Mouse (Mus musculus) lung, postnatal 14 days (tissue): ENCODE measurements at regions not wholly inside any gene's neighbourhood (a gene's known extent, or its start where the extent isn't known, plus 50 kb on each side); places are given as distances from the start of the nearest gene placed in this dataset.

Source experiments
- DNase-seq: peaks from one replicate; pipeline ENCODE4 v3.0.0; 2021

- peak; percentile 29 for DNase-seq
Measured at GRCm38 (mm10) chr1:143946933-143947332, 57.0 kb downstream of the Rgs2 start.

GRCm38 (mm10) chr1:143941465-143941864 is 62.5 kb downstream of the Rgs2 start:
- DNase-seq, result peak; percentile 44

- DNase-seq, result no peak
Measured at GRCm38 (mm10) chr1:143939511-143939910, 64.5 kb downstream of the Rgs2 start.

GRCm38 (mm10) chr1:143938569-143938968 is 65.4 kb downstream of the Rgs2 start:
- DNase-seq, result no peak

DNA sequence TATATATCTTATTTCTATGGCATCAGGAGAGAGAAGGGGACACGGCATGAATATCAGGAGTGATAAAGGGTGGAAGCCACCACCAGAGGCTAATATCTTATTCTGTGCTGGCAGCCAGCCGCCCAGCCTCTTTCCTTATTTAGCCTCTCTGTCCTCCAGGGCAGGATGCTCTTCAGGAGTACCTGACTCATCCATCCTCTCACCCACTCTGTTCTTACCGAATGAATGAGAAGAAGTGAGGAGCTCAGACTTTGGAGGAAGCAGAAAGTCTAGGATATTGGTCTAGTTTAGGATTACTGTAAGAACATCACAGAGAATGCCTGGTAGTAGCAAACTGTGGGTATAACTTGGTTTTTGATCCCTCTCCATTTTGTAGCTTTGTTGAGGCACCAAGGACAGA is 73.2 kb downstream of the Rgs2 start:
- DNase-seq, result no peak

DNA sequence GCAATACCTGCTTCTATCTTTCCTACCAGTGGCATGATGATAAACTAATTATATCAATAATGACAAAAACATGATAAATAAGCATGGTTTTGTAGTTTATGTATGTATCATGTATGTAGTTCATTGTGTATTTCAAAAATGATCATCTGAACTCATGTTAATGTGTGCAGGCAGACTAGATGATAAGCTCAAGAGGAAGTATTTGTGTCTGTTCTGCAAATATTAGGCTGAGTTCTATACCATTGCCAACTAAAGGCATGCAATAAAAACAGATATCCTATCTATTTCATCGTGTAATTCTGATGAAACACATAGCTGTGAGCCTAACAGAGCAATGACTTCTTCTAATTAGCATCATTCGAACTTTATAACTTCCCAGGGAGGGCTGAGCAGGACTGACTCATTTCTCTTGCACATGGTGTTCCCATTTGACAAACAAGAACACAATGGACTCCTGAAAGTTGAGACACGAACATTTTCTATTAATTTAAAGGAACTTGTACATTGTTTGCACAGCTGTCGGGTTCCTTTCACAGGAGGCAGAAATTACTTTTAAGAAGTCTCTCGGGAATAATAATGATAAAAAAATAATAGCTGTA is 74.3 kb downstream of the Rgs2 start:
- DNase-seq, result no peak

DNA sequence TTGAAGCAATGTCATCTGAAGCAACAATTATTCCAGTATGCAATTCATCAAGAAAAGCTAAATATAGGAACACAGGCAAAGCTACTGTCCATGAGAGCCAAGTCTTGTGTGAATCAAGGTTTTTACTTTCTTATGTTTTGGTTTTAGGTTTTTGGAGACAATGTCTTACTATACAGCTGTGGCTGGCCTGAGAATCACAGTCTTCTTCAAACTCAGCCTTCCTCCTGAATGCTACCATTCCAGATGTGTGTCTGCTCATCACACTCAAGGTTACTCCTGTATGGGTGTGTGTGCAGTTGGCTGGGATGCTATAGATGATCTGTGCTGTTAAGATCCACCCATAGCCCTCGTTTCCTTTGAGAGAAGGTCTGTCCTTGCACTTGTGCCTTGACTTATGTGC is 81.5 kb downstream of the Rgs2 start:
- DNase-seq, result no peak

GRCm38 (mm10) chr1:143920256-143920655 is 83.7 kb downstream of the Rgs2 start:
- DNase-seq, result no peak

DNA sequence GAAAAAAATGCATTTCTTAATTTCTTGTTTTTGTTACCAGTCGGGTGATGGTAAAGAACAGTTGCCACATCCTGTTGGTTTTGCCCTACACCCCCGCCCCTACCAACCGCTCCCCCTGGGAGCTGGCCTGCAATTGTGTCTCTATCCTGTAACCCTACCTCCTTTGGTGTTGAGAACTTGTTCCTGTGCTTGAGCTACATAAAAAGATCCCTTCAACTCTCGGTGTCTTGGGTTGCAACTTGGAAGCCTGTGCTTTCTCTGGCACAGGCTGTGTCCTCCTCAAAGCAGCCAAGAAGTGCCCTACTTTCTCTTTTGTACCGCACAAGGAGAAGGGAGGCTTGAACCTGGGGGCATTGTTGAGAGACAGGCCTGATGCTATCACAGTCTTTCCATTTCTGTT is 85.0 kb downstream of the Rgs2 start:
- DNase-seq, result no peak

GRCm38 (mm10) chr1:143918146-143918774 is 85.7 kb downstream of the Rgs2 start:
- DNase-seq, result no peak

DNA sequence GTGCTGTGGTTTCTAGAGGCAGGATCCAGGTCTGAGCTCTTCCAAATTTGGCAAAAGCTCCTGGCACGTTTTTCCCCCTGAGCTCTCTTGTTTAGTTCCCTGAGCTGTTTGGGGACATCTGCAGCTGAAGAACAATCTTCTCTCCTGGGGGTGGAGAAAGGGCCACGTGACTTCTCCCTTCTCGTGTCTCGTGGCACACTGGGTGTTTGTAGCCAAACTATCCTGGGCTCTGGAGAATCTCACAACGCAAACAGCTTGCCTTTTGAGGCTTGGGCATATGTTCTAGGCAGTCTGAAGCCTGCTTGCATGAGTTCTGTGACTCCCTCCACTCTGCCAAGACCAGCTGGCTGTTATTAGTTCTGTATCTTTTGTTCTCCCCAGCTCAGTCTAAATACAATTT is 86.3 kb downstream of the Rgs2 start:
- DNase-seq, result peak; percentile 49

DNA sequence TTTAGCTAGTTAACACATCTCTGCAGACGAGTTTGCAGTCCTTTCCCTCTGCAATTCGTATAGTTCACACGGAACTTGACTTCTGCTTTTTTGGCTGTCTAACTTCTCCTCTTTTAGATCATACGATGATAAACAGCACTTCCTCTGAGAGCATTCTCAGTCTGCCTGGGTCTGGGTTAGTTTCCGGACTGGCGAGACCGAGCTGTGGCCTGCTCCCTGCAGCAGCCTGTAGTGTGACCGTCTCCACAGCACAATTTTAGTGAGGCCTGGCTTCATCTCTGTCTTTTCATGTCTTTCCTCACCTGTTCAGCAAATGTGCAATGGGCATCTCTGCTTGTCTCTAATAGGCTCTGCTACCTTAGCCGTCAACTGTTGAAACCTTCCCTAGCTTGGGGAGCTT is 87.4 kb downstream of the Rgs2 start:
- peak; percentile 40 for DNase-seq

DNA sequence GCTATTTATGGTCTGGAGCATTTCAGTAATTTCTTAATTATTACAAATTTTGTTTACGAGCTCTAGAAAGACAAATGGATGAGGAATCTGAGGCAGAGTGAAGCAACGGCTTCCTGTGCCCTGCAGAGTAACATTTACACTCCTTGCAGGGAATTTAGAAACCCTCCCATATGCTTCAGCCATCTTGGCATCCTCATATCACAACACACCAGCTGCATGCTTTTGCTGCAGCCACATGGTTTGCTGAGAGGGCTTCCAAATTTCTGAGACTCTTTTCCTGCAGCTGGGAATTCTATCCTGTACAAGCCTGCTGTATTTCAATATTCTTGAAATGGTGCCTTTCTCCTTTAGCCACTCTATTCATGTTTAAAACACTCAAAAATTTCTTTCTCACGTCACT is 91.4 kb downstream of the Rgs2 start:
- no peak for DNase-seq

DNA sequence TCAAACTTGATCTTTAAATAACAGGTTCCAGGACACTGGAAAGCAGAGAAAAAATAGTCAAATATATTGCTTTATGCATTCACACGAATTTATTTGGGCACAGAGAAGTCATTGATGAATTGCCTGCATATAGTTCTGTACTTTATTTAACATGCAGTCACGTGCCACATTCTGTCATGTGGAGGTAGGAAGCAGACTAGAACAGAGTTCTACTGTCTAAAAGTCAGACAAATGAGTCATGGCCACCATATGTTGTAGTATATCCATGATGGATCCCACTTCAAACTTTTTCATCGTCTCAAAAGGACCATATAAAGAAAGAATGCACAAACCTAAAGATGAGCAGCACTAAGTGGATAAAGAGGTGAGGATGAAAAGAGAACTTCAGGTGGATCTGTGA is 92.7 kb downstream of the Rgs2 start:
- no peak for DNase-seq

DNA sequence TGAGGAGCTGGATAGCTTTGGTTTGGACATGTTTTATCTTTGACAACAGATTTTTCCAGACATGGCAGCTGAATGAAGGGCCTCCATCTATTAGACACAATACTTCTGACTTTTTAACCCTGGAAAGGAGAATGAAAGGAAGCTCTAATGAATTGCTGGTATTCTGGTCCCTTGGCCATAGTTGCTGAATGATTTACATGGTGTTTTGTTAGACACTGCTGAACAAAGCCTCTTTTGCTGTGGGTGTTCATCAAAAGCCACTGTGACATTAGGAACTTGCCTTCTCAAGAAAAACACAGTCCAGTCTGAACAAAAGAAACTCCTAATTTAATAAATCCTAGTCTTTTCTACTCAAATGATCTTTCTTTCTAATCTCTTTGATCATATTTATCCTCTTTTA is 93.4 kb downstream of the Rgs2 start:
- DNase-seq, result no peak

GRCm38 (mm10) chr1:143907312-143907711 is 96.6 kb downstream of the Rgs2 start:
- DNase-seq, result no peak

DNA sequence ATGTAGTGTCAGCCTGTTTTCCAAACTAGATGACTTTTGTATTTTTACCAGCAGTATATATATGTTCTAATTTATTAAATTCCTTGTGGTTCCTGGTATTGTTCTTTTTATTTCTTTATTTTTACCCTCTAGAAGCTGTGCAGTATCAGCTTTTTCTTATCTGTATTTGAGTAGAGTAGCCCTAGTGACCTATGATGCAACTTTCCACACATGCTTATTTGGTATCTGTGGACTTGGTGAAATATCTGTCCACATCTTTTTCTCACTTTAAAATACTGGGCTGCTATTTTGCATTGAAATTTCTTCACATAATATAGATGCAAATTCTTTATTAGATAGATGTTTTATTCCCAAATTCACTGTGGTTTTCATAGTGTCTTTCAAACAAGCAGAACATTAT is 97.1 kb downstream of the Rgs2 start:
- no peak for DNase-seq

- no peak for DNase-seq
Measured at GRCm38 (mm10) chr1:143903985-143904384, 100.0 kb downstream of the Rgs2 start.

DNA sequence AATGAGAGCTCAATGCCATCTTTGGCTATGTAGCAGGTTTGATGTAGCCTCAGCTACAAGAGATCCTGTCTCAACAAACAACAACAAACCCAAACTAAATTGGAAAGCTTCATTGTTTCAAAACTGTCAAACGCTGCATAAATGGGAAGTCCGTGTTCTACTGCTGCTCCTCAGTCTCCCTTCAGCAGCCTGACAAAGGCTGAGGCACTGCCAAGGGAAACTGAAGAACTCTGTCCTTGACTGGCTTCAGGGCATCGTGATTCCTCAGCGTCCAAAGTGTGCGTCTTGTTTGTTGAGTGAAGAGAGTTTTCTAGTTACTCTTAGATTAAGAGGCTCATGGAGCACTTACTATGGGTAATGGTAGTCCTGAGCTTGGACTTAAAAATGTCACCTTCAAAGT is 100.7 kb downstream of the Rgs2 start:
- DNase-seq, result no peak

DNA sequence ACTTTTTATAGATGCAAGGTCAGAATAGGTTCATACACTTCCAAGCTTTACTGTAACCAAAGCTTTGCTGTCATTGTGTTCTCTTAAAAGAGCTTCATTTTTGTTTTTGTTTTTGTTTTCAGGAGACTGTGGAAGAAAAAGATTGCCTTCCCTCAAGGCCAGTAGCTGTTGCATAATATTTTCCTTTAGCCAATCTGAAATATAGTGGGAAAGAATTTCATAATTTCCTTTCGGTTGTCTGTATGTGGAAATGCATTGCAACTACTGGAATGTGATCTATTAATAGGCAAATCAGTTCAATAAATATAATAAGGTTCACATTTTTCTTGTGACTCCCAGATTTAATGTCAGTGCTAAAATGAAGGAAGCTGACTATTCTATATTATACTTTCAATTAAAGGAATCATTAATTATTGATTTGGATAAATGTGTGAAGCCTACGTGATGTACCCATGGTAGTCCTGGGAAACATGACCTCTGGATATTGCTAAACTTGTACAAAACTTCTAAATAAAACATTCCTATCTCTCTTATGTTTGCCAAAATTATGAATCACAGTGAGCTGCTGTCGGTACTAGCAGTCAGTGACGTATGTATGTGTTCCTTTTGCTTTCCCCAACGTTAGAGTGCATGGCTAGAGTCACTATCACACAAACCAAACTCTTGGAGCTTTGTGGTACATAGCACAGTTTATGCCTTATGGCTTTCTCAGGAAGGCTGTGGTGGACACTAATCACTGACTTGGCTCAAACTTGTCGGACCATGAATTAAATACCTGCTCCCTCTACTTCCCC is 102.6 kb downstream of the Rgs2 start:
- DNase-seq, result no peak

DNA sequence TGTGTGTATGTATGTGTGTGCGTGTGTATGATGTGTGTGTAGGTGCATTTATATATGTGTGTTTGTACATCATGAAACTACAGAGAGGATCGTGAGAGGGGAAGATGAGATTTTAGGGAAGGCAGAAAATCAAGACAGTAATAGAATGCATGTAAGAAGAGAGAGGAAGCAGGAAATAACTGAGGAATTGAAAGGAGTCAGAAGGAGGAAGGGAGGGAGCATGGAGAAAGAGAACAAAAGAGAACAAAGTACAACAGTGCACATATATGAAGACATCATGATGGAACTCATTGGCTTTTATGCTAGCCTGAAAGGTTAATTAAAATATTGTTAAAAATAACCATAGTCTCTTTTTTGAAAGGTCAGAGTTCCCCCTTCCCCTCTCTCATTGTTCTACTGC is 111.4 kb downstream of the Uchl5 start:
- DNase-seq, result no peak

DNA sequence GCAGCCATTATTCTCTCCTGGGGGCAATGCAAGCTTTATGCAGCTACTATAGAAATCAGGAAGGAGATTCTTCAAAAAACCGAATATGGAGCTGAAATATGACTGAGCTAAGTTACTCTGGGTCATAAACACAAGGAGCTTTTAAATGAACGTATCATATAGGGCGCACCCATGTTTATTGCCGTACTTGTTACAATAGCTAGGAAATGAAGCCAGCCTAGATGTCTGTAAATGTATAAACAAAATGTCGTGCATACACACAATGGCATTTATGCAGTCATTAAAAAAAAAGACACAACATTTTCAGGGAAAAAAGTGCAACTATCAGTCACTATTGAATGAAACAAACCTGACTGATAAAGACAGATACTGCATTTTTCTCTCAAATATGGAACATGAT is 111.0 kb downstream of the Uchl5 start:
- no peak for DNase-seq

GRCm38 (mm10) chr1:143886014-143886413 is 108.9 kb downstream of the Uchl5 start:
- DNase-seq, result no peak

- no peak for DNase-seq
Measured at GRCm38 (mm10) chr1:143881192-143881591, 104.1 kb downstream of the Uchl5 start.
